Mouse (Mus musculus): Measurements from ENCODE around the gene Cacna2d4.
"Not testable (repeated sequence)": the region's sequence is repeated elsewhere in the genome, so short reads cannot be mapped to it uniquely, and the experiment has no call there.

Cacna2d4 gene

DNA sequence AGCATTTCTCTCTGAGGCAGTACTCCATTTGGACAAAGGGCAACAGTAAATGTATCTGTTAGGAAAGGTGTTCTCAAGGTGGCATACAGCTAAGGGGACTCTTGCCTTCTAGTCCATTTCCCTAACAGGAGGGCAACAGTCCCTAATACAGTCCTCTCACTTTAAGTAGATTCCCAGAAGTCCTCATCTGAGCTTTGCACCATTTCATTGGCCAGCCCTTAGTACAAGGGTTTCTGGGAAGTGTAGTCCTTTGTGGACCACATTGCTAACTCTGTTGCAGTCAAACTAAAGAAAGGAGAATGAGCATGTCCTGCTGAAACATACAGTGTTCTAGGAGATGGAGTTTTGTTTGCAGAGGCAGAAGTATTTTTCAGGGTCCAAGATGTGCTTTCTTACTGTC, 105.1 kb downstream of the Cacna2d4 start:
- no peak for DNase-seq (ENCODE audit: low spot score)

DNA sequence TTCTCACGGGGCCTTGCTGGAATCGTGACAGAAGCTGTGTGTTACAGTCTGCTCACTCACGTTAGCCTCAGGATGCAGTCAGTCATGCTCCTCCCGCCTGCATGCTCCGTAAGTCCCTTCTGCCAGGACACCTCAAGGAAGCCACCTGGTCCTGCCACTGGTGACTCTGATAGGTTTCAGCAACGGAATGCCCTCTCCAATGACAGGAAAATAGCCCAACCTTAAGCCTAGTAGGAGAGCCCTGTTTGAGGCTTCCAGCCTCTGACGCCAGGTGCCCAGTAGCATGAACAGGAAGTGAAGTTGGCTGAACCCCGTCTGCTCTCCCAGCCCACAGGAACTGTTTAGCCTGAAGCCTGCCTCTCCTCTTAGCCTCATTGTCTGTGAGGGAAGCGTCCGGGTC, 109.9 kb downstream of the Cacna2d4 start:
- no peak for DNase-seq (ENCODE audit: low spot score)

DNA sequence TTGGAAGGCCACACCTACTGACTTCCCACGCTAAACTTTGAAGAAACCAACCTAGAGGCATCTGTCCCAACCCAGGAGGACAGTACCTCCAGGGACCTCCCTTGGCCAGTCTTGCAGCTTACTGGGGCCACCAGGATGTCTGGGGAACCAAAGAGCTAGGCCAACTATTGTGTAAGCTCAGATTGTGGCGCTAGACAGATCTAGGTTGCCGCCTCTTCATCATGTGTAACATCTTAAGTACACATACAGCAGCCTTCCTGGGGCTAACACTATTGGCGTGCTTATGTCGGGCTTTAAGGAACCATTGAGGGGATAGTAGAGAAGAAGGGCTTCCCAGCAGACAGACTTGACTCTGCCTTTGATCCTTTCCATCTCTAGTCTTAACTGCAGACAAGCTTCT, 111.5 kb downstream of the Cacna2d4 start:
- DNase-seq (ENCODE audit: low spot score), result no peak

DNA sequence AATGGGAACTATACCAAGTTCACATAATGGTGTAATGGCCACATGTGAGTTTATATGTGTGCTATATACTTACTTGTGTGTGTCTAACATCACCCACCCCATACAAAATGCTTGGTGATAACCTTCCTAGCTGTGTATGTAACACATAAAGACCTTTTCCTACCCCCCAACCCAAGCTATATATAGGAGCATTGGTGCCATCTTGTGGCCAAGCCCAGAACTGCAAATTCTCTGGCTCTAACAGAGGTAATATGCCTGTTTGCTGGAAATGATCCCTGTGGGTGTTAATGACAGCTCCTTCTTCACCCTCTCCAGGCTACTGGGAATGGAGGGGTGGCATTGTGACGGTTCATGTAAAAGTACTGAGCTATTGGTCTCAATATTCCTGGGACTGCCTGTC, 111.9 kb downstream of the Cacna2d4 start:
- peak; percentile 68 for DNase-seq (ENCODE audit: low spot score)

DNA sequence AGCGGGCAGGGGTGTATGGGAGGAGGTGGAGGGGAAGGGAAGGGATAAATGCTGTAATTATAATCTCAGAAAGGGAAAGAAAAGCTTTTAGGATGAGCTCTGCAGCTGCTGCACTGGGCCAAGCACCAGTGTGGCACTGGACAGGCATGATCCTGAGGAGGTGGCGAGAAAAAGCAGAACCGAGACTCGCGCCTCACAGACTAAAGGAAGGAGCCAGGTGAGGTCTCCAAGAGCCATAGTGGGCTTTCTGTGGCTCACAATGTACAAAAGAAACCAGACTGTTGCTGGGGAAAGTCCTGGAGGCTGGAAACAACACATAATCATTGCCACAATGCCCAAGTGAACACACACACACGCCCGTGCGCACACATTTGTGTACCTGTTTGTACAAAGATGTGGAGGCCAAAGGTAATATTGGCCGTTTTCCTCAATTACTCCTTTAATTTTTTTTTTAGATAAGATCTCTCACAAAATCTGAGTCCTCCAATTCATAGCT, 114.4 kb downstream of the Cacna2d4 start:
- no peak for DNase-seq (ENCODE audit: low spot score)

DNA sequence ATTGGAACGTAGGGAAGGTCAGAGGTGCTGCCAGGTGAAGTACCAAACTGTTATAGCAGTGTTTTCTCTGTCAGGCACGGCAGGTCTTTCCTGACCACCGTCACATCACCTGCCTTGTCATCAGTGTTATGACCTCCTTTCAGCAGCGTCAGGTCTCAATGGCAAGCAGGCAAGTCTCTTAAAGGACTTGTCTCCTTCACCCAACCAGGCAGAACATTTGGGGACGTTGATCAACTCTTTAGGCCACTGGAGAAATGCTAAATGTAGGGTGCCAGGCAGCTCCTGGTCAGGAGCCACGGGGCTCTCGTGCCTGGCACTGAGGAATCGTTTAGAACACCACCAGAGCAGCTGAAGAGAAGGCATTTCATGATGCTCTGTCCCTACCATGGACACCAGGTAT, 115.3 kb downstream of the Cacna2d4 start:
- DNase-seq (ENCODE audit: low spot score), result no peak

DNA sequence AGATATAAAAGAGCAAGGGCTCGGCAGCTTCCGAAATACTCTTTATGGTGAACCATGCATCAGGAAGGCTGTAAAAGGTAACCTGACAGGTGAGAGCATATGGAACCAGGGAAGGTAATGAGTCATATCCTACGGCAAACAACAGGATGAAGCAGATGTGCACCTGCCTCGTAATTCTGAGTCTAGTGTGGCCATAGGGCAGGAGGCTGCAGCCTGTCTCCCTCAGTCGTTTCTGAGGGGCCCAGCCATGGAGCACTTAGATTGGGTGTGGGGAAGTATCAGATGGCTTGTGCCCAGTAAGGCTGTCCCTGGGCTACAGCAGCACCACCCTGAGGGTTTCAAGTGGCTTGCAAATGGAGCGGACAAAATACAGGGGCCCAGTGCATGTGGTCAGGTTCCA, 116.2 kb downstream of the Cacna2d4 start:
- no peak for DNase-seq (ENCODE audit: low spot score)

DNA sequence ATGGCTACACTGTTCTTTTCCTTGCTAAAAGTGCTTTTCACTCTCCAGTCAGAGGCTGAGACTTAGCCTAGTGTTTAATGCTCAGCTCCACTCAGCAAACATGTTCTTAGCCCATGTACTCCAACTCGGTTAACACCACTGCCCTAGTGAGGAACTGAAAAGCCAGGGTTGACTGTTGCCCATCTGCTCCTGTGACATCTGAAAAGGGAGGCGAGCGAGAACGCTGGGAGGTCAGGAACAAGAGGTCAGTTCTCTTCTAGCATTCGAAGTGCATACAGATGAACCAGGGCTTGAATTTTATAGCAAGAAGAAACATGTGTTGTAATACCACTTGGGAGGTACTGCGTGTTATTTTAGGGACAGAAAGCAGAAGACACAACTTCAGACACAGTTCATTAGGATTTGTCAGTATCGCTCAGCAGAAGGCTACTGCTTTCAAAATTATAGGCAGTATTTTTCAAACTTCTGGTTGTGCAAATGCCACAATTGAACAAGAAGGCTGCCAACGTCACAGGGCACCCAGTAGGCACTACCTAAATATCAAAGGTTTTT, 121.8 kb downstream of the Cacna2d4 start:
- no peak for DNase-seq (ENCODE audit: low spot score)

DNA sequence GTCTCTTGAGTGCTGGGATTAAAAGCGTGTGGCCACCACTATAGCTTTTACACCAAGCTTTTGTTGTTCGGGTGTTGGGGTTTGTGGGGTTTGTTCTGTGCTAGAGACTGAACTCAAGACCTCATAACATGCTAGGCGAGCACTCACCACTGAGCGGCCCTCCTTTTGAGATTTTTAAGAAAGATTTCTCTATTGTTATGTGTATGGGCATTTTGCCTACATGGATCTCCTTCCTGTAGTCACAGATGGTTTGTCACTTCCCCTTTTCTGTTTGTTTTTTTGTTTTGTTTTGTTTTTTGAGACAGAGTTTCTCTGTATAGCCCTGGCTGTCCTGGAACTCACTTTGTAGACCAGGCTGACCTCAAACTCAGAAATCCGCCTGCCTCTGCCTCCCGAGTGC, 123.9 kb downstream of the Cacna2d4 start:
- DNase-seq (ENCODE audit: low spot score), result not testable (repeated sequence)

DNA sequence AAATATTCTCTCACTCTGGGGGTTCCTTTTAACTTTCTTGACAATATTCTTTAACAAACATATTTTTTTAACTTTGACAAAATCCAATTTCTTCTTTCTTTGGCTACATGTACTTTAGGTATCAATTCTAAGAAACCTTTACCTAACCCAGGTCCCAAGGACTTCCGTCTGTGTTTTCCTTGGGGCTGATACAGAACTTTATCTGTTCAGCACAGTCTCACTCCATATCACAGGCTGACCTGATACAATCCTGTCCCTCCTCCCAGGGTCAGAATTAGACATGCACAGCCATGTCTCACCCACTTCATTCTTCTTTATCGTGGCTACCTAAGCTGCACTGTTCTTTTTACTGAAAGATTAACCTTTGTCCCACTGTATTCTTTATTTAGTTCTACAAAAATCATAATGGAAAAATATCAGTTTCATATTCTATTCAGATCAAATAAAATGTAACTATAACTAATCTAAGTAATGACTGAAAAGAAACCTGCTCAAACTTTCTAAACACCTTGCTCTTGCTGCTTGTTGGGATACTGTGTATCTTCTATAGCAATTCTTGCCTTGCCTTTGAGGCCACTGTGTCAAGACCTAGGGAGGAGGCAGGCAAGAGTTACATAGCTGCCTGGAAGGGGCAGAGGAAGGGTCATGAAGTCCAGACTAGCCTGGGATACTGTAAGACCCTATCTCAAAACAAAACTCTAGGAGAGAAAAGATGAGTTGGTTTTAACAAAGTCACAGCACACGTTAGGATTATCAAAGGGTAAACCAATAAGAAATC, 124.8 kb downstream of the Cacna2d4 start:
- no peak for DNase-seq (ENCODE audit: low spot score)

DNA sequence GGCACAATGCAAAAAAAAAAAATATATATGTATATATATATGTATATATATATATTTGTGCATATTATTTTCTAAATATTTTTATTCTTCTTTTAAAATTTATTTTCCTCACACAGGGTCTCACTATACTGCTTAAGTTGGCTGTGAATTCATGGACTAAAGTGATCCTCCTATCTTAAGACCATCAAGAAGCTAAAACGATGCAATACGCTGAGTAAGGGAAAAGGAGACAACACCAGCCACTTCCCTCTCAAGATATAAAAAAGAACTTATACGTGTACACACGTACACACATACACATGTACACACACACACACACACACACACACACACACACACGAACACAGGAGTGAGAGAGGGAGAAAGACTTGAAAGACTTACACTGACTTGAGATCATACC, 127.3 kb downstream of the Cacna2d4 start:
- no peak for DNase-seq (ENCODE audit: low spot score)

DNA sequence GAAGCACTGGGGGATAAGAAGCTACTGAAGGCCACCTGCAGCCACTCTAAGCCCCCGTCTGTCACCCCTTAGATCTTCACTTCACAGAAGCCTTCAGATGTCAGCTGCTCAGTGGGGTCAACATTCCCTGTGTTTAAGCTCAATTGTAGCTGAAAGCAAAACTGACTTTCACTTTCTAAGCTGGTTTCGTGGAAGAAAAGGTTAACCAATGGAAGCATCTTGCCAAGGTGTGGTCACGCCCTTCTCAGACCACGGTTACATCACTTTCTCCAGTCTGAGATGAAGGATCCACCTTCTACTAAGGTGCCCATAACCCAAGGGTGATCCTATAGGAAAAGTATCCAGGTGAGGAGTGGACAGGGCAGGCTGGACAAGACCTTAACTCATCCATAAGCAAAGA, 130.5 kb downstream of the Cacna2d4 start:
- DNase-seq (ENCODE audit: low spot score), result not testable (repeated sequence)

DNA sequence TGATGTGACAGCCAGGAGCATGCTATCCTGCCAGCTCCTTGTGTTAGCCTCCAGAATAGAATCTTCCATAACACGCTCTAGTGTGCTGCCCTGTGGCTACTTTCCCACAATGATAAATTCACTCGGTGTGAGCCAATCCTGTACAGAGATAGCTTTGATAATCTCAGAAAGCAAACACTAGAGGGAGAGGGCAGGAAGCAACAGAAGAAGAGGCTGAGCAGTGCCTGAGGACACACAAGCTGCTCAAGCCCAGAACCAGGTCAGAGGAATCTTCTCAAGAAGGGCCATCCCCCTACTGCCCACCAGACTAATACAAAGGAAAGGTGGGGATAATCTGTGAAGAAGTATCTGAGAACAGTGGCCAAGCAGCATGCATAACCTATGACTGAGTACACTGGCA, 131.1 kb downstream of the Cacna2d4 start:
- DNase-seq (ENCODE audit: low spot score), result no peak

DNA sequence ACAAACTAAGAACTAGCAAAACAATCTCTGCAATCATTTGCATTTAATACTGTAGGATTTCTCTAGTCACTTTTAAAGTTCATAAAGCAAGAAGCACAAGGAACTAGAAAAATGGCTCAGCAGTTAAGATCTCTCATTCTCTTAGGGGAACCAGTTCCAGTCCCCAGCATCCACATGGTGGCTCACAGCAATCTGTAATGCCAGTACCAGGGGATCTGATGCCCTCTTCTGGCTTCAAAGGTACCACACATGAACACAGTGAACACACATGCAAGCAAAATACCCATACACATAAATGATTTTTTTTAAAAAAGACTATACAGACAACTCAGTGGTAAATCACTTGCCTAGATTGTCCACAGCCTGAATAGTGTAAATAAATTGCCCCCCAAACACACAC, 135.3 kb downstream of the Cacna2d4 start:
- DNase-seq (ENCODE audit: low spot score), result no peak

DNA sequence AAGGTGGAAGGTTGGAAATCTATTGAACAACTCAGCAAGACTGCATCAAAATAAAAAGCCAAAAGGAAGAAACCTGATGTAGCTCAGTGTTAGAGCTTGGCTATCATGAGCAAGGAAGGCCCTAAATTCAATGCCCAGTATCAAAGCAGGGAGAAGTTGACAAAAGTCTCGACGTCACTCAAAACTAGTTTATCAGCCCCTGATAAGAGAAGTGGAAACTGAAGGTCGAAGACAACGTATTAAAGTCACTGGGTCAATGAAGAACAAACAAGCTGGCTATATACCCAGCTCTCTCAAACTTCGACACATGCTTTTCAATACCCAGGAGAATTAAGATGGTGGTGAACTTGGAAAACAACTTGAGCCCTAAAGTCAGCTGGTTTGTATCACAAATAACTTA, 135.9 kb downstream of the Cacna2d4 start:
- no peak for DNase-seq (ENCODE audit: low spot score)

DNA sequence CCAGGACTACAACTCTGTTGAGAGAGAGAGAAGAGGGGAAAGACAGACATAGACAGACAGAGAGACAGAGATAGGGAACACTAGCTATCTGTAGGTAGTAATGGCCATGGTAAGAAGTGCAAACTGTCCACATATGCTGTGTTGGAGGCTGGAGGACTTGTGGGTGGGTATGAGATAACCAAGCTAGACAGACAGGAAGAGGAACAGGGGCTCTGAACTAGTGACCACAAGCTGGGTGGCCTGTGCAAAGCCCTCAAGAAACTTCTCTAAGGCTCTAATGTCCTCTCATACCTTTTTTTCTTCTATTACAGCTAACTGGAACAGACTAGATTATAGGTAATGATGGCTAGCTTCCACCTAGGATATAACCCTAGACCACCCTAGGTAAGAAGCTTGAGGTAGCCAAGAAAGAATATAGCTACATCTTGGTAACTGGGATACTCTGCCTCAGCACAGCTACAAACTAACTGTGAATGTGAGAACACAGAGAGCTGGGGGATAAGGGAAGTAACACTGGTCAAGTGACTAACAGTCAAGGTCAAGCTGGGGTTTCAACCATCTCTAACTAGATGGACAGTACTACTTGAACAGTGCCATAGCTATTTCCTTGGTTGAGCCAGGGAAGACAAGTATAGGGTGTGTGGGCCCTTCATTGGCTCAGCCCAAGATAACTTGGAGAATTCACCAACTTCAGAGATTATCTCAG, 136.8 kb downstream of the Cacna2d4 start:
- DNase-seq (ENCODE audit: low spot score), result no peak

DNA sequence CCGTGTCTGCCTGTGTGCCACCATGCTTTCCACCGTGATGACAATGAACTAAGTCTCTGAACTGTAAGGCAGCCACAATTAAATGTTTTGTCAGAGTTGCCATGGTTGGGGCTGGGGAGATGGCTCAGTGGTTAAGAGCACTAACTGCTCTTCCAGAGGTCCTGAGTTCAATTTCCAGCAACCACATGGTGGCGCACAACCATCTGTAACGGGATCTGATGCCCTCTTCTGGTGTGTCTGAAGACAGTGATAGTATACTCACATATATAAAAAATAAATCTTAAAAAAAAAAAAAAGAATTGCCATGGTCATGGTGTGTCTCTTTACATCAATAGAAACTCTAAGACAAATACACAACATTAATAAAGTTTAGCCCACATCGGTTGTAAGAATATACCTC, 138.7 kb downstream of the Cacna2d4 start:
- DNase-seq (ENCODE audit: low spot score), result no peak

DNA sequence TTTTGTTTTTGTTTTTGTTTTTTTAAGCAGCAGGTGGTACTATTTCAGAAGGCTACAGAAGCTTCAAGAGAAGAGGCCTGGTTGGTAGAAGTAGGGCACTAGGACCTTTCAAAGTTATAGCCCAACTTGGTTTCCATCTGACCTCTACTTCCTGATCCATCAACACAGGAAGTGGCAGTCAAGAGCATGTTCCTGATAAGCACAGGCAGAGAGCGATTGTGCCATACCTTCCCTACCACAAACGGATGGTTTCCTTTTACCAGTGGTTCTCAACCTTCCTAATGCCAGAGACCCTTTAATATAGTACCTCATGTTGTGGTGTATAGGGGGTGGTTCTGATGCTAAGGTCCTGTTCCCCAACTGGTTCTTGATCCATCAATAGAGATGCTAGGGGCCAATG, 141.3 kb downstream of the Cacna2d4 start:
- DNase-seq (ENCODE audit: low spot score), result no peak

DNA sequence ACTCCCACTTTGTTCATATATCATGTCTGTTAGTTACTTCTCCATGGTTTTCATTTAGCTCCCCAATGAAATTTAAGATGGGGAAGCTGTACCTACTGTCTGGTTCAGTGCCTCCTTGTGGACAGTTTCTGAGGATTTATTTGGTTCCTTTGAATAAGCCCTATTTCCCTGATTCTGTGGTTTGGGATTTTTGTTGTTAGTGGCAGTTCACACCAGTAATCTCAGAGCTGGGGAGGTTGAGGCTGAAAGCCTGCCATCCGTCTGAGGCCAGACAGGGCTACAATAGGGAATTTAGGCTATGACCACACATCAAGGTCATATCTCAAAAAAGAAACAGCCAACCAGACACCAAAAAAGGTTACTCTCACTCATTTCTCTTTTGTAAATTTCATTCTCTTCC, 142.3 kb downstream of the Cacna2d4 start:
- no peak for DNase-seq (ENCODE audit: low spot score)

DNA sequence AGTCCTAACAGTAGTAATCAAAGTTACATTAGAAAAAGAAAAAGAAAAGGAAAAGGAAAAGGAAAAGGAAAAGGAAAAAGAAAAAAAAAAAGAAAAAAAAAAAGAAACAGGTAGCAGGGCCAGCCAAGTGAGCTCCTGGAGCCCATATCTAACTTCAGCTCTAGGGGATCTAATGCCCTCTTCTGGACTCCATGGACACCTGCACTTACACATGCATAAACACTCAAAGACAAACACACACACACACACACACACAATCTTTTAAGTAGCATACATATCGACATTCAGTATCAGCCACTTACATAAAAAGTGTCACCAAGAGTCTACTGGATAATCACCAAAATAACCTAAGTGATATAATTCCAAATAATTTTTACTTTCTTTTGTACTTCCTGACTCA, 149.3 kb downstream of the Cacna2d4 start:
- DNase-seq (ENCODE audit: low spot score), result no peak

DNA sequence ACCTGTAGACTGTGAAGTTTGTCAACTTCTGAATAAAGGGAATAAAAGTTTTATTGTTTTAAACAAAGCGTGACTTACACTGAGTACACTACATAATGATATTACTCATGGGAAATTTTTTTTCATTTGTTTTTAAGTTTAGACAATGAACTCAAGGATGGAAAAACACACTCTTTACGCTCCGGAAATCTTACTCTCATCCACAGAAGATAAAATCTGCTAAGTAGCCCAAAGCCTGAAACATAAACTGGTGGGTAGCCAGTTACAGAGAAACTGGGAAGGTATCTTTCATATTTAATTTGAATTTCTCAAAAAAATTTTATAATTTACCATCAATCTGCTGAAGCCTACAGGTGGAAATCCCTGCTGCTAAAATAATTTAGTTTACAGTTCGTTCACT, 150.1 kb downstream of the Cacna2d4 start:
- DNase-seq (ENCODE audit: low spot score), result no peak

DNA sequence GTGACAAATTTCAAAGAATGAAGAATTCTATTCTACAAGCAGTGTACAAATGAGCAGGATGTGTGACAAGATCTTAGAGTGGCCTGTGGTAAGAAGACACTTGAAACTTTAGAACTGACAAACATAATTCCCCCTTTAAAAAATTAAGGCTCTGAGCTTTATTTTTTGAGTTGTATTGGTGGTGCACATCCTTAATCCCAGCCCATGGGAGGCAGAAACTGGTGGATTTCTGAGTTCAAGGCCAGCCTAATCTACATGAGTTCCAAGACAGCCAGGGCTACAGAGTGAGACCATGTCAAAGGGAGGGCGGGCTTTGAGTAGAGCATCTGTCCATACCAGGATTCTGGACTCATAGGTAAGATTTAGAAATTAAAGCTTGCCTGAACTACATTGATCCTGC, 150.5 kb downstream of the Cacna2d4 start:
- DNase-seq (ENCODE audit: low spot score), result no peak
